Mouse (Mus musculus) kidney, adult 11 months (tissue): ENCODE results near the gene Palm2.

Experiments used
- DNase-seq: peaks from one replicate; pipeline ENCODE4 v3.0.0; 2022

Gene Palm2

GRCm38 (mm10) chr4:57672996-57673906, 239.2 kb downstream of the Palm2 start:
- peak; percentile 81 for DNase-seq

- DNase-seq: no peak
Observed at GRCm38 (mm10) chr4:57674351-57674750, 240.3 kb downstream of the Palm2 start.

GRCm38 (mm10) chr4:57675387-57675786, 241.3 kb downstream of the Palm2 start:
- DNase-seq: peak; percentile 89

- DNase-seq: no peak
Observed at GRCm38 (mm10) chr4:57677916-57678315, 243.9 kb downstream of the Palm2 start.

GRCm38 (mm10) chr4:57678991-57679457, 245.0 kb downstream of the Palm2 start:
- DNase-seq: peak; percentile 51

GRCm38 (mm10) chr4:57680186-57680585, 246.1 kb downstream of the Palm2 start:
- no peak for DNase-seq

- peak; percentile 90 for DNase-seq
Observed at GRCm38 (mm10) chr4:57681511-57681910, 247.5 kb downstream of the Palm2 start.

GRCm38 (mm10) chr4:57682341-57682740, 248.3 kb downstream of the Palm2 start:
- DNase-seq: no peak

- no peak for DNase-seq
Observed at GRCm38 (mm10) chr4:57682944-57683343, 248.9 kb downstream of the Palm2 start.

- no peak for DNase-seq
Observed at GRCm38 (mm10) chr4:57684676-57685215, 250.7 kb downstream of the Palm2 start.

- DNase-seq: no peak
Observed at GRCm38 (mm10) chr4:57686736-57687135, 252.7 kb downstream of the Palm2 start.

- DNase-seq: no peak
Observed at GRCm38 (mm10) chr4:57687583-57687982, 253.5 kb downstream of the Palm2 start.

GRCm38 (mm10) chr4:57688131-57688530, 254.1 kb downstream of the Palm2 start:
- DNase-seq: no peak

GRCm38 (mm10) chr4:57690001-57690400, 256.0 kb downstream of the Palm2 start:
- no peak for DNase-seq

- no peak for DNase-seq
Observed at GRCm38 (mm10) chr4:57690805-57691204, 256.8 kb downstream of the Palm2 start.

GRCm38 (mm10) chr4:57694356-57695136, 260.5 kb downstream of the Palm2 start:
- DNase-seq: no peak

- no peak for DNase-seq
Observed at GRCm38 (mm10) chr4:57696955-57697354, 262.9 kb downstream of the Palm2 start.

- no peak for DNase-seq
Observed at GRCm38 (mm10) chr4:57697918-57698611, 264.0 kb downstream of the Palm2 start.

GRCm38 (mm10) chr4:57701576-57701975, 267.5 kb downstream of the Palm2 start:
- DNase-seq: no peak

GRCm38 (mm10) chr4:57703574-57704470, 269.8 kb downstream of the Palm2 start:
- no peak for DNase-seq

GRCm38 (mm10) chr4:57704575-57704974, 270.5 kb downstream of the Palm2 start:
- no peak for DNase-seq

GRCm38 (mm10) chr4:57715849-57716248, 281.8 kb downstream of the Palm2 start:
- DNase-seq: no peak
